Mouse (Mus musculus): Measurements from ENCODE around the gene Isoc2b. TPM values are rescaled to one million over a fixed set of nuclear protein-coding genes. Genes with fewer than 3 reads are reported as not detected.
"Not testable (repeated sequence)": the region's sequence is repeated elsewhere in the genome, so short reads cannot be mapped to it uniquely, and the experiment has no call there.

Isoc2b gene
- polyA plus RNA-seq, 1 experiment from 2014 or later, result 4.8 TPM

DNA sequence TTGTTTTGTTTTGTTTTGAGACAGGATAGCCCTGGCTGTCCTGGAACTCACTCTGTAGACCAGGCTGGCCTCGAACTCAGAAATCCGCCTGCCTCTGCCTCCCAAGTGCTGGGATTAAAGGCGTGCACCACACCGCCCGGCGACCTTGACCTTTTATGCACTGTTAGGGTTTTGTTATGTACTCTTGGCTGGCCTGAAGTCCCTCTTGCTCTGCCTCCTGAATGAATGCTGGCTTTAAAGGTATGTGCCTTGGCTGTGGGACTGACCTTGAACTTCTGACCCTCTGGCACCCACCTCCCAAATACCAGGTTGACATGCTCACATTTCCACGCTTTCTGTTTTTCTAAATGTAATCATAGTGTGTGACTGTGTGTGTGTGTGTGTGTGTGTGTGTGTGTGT lies 49.1 kb downstream of the Isoc2b start:
- not testable (repeated sequence) for H3K4me2 ChIP-seq; H3K27me3 ChIP-seq; H3K27ac ChIP-seq (replicated peaks); H3K4me3 ChIP-seq; H3K4me1 ChIP-seq (replicated peaks); H3K9me3 ChIP-seq; H3K9ac ChIP-seq; H3K36me3 ChIP-seq; ATAC-seq (ENCODE audit: low read depth)
- WGBS, result 89% methylated on average over 7 of the region's 7 CpGs

DNA sequence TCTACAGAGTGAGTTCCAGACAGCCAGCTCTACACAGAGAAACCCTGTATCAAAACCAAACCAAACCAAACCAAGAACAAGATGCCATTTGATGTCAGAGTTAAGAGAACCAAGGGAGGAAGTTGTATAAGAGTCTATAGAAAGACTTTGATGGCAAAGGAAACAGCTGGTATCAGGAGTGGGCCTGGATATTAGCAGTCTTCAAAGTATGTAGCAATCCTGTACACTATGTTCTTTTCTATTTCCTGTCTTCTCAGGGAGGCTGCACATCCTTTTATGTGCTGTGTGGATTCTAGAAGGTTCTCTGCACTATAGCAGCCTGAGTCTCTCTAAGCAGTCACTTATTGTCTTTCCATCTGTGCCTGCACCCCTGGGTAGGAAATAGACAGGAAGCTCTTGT lies 53.5 kb downstream of the Isoc2b start:
- H3K9me3 ChIP-seq, result no peaks in the 10 kb centered on the region
- no peak for ATAC-seq (ENCODE audit: low read depth)
- H3K4me2 ChIP-seq, result no peak overlapping the region
- H3K36me3 ChIP-seq, result no peaks in the 10 kb centered on the region
- H3K4me3 ChIP-seq, result no peak overlapping the region
- no peak overlapping the region for H3K27ac ChIP-seq (replicated peaks)
- no peak overlapping the region for H3K9ac ChIP-seq
- H3K4me1 ChIP-seq (replicated peaks), result peaks cover 8% of the 10 kb centered on the region
- H3K27me3 ChIP-seq, result no peaks in the 10 kb centered on the region

DNA sequence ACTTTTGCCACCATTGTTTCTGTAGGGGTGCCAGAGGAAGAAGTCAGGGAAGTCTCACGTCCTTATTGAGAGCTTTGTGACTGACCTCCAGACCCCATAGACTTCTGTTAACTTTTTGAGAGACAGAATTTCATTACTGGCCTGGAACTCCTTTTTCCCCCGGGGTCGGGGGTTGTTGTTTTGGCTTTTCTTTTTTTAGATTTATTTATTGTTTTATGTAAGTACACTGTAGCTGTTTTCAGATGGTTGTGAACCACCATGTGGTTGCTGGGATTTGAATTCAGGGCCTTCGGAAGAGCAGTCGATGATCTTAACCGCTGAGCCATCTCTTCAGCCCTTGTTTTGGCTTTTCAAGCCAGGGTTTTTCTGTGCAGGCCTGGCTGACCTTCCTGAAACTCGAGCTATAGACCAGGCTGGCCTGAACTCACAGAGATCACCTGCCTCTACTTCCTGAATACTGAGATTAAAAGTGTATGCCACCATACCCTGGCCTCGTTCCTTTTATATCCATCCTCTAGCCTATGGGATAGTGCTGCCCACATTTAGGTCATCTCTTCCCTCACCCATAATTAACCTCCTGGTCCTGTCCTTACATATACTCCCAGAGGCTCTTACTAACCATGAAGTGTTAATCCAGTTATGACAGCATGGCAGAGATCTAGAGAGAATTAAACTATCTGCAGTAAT lies 56.8 kb downstream of the Isoc2b start:
- no peak for ATAC-seq (ENCODE audit: low read depth)
- Histone ChIP-seq H3K27ac (replicated peaks) (peak overlapping the region; percentile 83), H3K27me3 (no peaks in the 10 kb centered on the region), H3K4me3 (peak overlapping the region; percentile 78), H3K4me1 (replicated peaks) (peaks cover 35% of the 10 kb centered on the region), H3K36me3 (peaks cover 19% of the 10 kb centered on the region), H3K9me3 (no peaks in the 10 kb centered on the region), H3K9ac (peak overlapping the region; percentile 68), H3K4me2 (peak overlapping the region; percentile 74)
- WGBS, result 26% methylated on average over 8 of the region's 8 CpGs

DNA sequence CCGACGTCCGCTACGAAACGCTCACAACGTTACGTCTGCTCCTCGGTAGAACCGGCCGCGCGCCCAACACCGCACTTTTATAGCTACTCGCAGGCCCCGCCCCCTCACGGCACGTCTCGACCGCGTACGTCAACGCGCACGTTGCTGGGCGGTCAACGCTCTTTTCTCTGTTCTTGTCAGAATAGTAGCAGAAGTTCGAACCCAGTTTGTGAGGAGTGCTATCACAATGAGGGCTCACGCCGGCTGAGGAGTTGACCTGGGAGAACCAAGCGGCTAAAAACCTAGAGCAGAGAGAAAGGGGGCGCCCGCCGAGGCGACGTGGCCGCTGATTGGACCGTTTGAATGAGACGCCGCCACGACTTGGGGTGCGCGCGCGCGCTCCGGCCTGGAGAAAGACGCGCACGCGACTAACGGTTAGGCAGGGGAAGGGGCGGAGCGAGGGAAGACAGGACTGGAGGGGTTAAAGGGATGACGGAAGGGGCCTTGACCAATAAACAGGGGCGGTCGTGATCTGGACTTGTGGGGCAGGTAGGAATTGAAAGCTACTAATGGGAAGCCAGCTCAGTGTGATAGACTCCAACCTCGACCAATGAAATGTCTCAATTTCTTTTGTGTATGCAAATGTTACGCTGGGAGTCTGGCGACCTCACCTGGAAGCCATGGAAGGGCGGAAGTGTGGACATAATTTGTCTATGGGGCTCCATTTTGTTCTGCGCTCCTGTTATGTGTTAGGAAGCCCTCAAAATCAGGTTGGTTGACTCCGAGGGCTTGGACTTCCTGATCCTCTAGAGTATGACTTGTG lies 57.6 kb downstream of the Isoc2b start, which contains the start of gene Ube2s:
TSS of gene Ube2s (minus strand) at position 288 of the 802 bp plus-strand sequence.
- H3K27me3 ChIP-seq, result no peaks in the 10 kb centered on the region

DNA sequence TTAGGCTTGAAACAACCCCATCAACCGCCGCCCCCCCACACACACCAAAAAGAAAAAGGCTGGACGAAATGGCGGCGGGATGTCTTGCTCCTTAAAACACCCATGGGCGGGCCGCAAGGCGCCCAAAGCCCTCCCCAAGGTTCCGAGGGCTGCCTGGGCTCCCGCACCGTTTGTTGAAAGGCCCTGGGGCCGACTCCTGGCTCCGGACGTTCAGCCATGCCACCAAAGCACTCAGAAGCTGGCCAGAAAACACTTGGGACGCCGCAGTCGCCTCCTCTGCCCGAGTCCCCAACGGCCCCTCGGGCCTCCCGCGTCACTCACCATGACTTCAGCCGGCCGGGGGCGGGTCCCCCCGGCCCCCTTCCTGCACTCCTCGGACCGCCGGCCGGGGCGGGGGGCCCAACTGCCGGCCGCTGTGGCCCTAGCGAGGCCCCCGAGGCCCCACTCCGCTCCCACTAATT lies 58.2 kb downstream of the Isoc2b start:
- Histone ChIP-seq H3K36me3 (peaks cover 29% of the 10 kb centered on the region), H3K27me3 (no peaks in the 10 kb centered on the region), H3K27ac (replicated peaks) (peak overlapping the region; percentile 97)

More for the DNA sequence above, 57.6 kb downstream of the Isoc2b start, which contains the start of gene Ube2s:
- Histone ChIP-seq H3K36me3 (peaks cover 23% of the 10 kb centered on the region), H3K4me3 (peak within 1 kb of the TSS; percentile 78), H3K4me2 (peak within 1 kb of the TSS; percentile 74), H3K4me1 (replicated peaks) (peaks cover 35% of the 10 kb centered on the region), H3K27ac (replicated peaks) (peak within 1 kb of the TSS; percentile 97), H3K9ac (peak within 1 kb of the TSS; percentile 89), H3K9me3 (no peaks in the 10 kb centered on the region)
- under 1% methylated on average over 62 of the region's 62 CpGs for WGBS
- ATAC-seq (ENCODE audit: low read depth), result peak; percentile 99

DNA sequence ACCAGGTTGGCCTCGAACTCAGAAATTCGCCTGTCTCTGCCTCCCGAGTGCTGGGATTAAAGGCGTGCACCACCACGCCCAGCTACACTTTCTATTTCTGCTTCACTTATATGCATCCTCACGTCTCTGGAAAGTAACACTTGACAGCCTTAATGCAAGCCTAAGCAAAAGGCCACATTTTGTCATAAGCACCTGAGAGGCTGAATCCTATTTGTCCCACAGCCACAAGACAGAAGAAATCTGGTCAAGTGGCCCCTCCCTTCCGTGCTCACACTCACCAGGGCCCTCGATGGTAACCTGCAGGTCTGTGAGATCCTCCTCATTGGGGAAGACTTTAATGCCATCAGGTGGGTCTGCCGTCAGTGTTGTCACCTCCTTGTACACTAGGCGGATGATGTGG lies 58.9 kb downstream of the Isoc2b start:
- Histone ChIP-seq H3K4me1 (replicated peaks) (peaks cover 35% of the 10 kb centered on the region), H3K9ac (peak overlapping the region; percentile 89), H3K36me3 (peaks cover 37% of the 10 kb centered on the region), H3K4me3 (peak overlapping the region; percentile 78), H3K4me2 (peak overlapping the region; percentile 74)
- not testable (repeated sequence) for H3K27me3 ChIP-seq; ATAC-seq (ENCODE audit: low read depth); H3K9me3 ChIP-seq; H3K27ac ChIP-seq (replicated peaks)
- WGBS, result 44% methylated on average over 10 of the region's 10 CpGs

More for the DNA sequence above, 58.2 kb downstream of the Isoc2b start:
- H3K4me2 ChIP-seq, result peak overlapping the region; percentile 74
- H3K9ac ChIP-seq, result peak overlapping the region; percentile 89
- no peak; the same call in 1 of the 2 replicates for ATAC-seq (ENCODE audit: low read depth)
- peaks cover 35% of the 10 kb centered on the region for H3K4me1 ChIP-seq (replicated peaks)
- 4% methylated on average over 30 of the region's 36 CpGs for WGBS
- no peaks in the 10 kb centered on the region for H3K9me3 ChIP-seq
- peak overlapping the region; percentile 78 for H3K4me3 ChIP-seq

DNA sequence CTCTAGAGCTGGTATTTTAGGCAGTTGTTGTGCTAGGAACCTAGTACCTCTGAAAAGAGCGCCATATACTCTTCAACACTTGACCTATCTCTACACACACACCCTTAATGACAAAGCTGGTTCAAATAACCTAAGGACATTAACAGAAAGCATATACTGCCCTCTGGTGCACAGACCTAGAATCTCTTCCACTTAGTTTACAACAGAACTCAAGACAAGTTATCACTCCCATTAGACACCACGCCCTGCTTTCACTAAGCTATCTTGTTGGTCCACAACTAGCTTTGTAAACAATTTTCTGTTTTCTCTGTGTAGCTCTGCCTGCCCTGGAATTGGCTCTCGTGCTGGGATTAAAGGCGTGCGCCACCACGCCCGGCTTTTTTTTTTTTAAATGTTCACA lies 63.3 kb downstream of the Isoc2b start:
- no peak overlapping the region for H3K4me3 ChIP-seq
- no peak overlapping the region for H3K9ac ChIP-seq
- 91% methylated on average over 7 of the region's 7 CpGs for WGBS
- H3K4me1 ChIP-seq (replicated peaks), result peaks cover 27% of the 10 kb centered on the region
- H3K4me2 ChIP-seq, result no peak overlapping the region
- H3K9me3 ChIP-seq, result no peaks in the 10 kb centered on the region
- H3K27ac ChIP-seq (replicated peaks), result no peak overlapping the region
- peaks cover 54% of the 10 kb centered on the region for H3K36me3 ChIP-seq
- no peaks in the 10 kb centered on the region for H3K27me3 ChIP-seq
- ATAC-seq (ENCODE audit: low read depth), result no peak

DNA sequence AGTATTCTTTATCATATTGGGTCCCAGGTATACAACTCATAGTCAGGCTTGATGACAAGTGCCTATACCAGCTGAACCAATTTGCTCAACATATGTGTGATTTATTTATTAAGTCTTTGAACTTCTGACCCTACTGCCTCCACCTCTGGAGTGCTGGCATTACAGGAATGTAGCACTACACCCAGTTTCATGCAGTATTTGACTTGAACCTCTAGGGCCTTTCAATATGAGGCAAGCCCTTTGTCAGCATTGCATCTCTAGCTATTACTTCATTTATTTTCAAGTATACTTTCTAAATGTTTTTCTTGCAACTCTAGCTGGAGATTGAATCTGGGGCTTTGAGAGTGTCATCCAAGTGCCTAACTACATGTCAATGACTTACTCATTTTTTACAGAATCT lies 67.8 kb downstream of the Isoc2b start:
- H3K9me3 ChIP-seq, result no peaks in the 10 kb centered on the region
- H3K27me3 ChIP-seq, result no peaks in the 10 kb centered on the region
- no peak overlapping the region for H3K27ac ChIP-seq (replicated peaks)
- no peak overlapping the region for H3K4me2 ChIP-seq
- H3K36me3 ChIP-seq, result peaks cover 41% of the 10 kb centered on the region
- H3K9ac ChIP-seq, result no peak overlapping the region
- H3K4me1 ChIP-seq (replicated peaks), result no peaks in the 10 kb centered on the region
- no peak for ATAC-seq (ENCODE audit: low read depth)
- H3K4me3 ChIP-seq, result no peak overlapping the region

DNA sequence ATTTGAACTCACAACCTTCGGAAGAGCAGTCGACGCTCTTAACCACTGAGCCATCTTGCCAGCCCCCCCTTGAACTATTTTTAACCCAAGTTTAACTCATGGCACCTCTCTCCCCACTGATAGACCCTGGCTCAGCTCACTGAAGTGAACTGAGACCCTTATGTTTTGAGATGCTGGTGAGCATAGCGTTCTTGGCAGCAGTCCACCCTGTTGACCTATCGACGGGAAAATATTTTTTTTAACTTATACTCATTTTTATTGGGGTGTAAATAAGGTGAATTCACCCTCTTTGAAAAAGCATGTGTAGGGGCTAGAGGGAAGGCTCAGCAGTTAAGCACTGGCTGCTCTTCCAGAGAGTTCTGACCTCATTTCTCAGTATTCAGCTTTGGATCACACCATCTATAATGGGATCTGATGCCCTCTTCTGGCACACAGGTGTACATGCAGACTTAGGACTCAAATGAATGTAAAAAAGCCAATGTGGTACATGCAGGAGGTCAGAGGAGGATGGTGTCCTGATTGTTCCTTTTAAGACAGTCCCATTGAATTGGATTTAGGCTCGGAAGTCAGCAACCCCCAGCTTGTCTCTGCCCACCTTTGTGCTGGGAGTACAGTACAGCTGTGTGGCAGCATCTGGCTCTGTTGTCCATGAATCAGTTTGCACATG lies 74.2 kb downstream of the Isoc2b start:
- peaks cover 50% of the 10 kb centered on the region for H3K36me3 ChIP-seq
- WGBS, result 76% methylated on average over 7 of the region's 7 CpGs
- H3K4me2 ChIP-seq, result no peak overlapping the region
- 0 out of 2 replicates have a peak, but pooled peaks cover under 1% of the 10 kb centered on the region for H3K27me3 ChIP-seq
- H3K4me3 ChIP-seq, result no peak overlapping the region
- H3K27ac ChIP-seq (replicated peaks), result no peak overlapping the region
- no peaks in the 10 kb centered on the region for H3K9me3 ChIP-seq
- peaks cover 19% of the 10 kb centered on the region for H3K4me1 ChIP-seq (replicated peaks)
- H3K9ac ChIP-seq, result no peak overlapping the region
- ATAC-seq (ENCODE audit: low read depth), result no peak

Other genes with a start within 250 kb of the Isoc2b start
- 2.4 and 3.5 TPM in 2 replicates for gene Tmem86b, start 238.8 kb downstream of the Isoc2b start, polyA plus RNA-seq (2015; fragmentation: Nextera tagmentation; extraction: Ambion mirVana)
- gene Ppp6r1, start 211.2 kb downstream of the Isoc2b start, polyA plus RNA-seq (2015; fragmentation: Nextera tagmentation; extraction: Ambion mirVana), result 10.3 TPM in 2 replicates
- 121 and 136 TPM in 2 replicates for gene Hspbp1, start 185.2 kb downstream of the Isoc2b start, polyA plus RNA-seq (2015; fragmentation: Nextera tagmentation; extraction: Ambion mirVana)
- gene Brsk1, start 179.7 kb downstream of the Isoc2b start, polyA plus RNA-seq (2015; fragmentation: Nextera tagmentation; extraction: Ambion mirVana), result 5.9 and 6.2 TPM in 2 replicates
- 0.32 TPM in 1 of 2 replicates, not detected in the other for gene Tmem150b, start 145.0 kb downstream of the Isoc2b start, polyA plus RNA-seq (2015; fragmentation: Nextera tagmentation; extraction: Ambion mirVana)
- gene Kmt5c, start 130.1 kb downstream of the Isoc2b start, polyA plus RNA-seq (2015; fragmentation: Nextera tagmentation; extraction: Ambion mirVana), result 84.0 and 84.7 TPM in 2 replicates
- gene Cox6b2, start 117.2 kb downstream of the Isoc2b start, polyA plus RNA-seq (2015; fragmentation: Nextera tagmentation; extraction: Ambion mirVana), result 18.9 and 19.0 TPM in 2 replicates
- gene Fam71e2, start 99.0 kb downstream of the Isoc2b start, polyA plus RNA-seq (2015; fragmentation: Nextera tagmentation; extraction: Ambion mirVana), result not detected in 2 replicates
- 0.46 and 0.91 TPM in 2 replicates for gene Il11, start 87.4 kb downstream of the Isoc2b start, polyA plus RNA-seq (2015; fragmentation: Nextera tagmentation; extraction: Ambion mirVana)
- gene Tmem190, start 87.3 kb downstream of the Isoc2b start, polyA plus RNA-seq (2015; fragmentation: Nextera tagmentation; extraction: Ambion mirVana), result not detected in 2 replicates
- gene Tmem238, start 80.6 kb downstream of the Isoc2b start, polyA plus RNA-seq (2015; fragmentation: Nextera tagmentation; extraction: Ambion mirVana), result 2.9 and 3.8 TPM in 2 replicates
- gene Rpl28, start 77.4 kb downstream of the Isoc2b start, polyA plus RNA-seq (2015; fragmentation: Nextera tagmentation; extraction: Ambion mirVana), result 194 and 230 TPM in 2 replicates
- 266 and 276 TPM in 2 replicates for gene Ube2s, start 57.7 kb downstream of the Isoc2b start, polyA plus RNA-seq (2015; fragmentation: Nextera tagmentation; extraction: Ambion mirVana)
- gene Shisa7, start 25.6 kb downstream of the Isoc2b start, polyA plus RNA-seq (2015; fragmentation: Nextera tagmentation; extraction: Ambion mirVana), result 8.7 and 9.7 TPM in 2 replicates
- gene Isoc2a, start 6.9 kb upstream of the Isoc2b start, polyA plus RNA-seq (2015; fragmentation: Nextera tagmentation; extraction: Ambion mirVana), result 0.51 and 0.91 TPM in 2 replicates
- 0.35 and 0.47 TPM in 2 replicates for gene Gm36210, start 36.3 kb upstream of the Isoc2b start, polyA plus RNA-seq (2015; fragmentation: Nextera tagmentation; extraction: Ambion mirVana)
- gene Zfp628, start 45.0 kb upstream of the Isoc2b start, polyA plus RNA-seq (2015; fragmentation: Nextera tagmentation; extraction: Ambion mirVana), result 4.6 and 4.8 TPM in 2 replicates
- gene Nat14, start 51.8 kb upstream of the Isoc2b start, polyA plus RNA-seq (2015; fragmentation: Nextera tagmentation; extraction: Ambion mirVana), result 21.5 and 23.2 TPM in 2 replicates
- gene Ssc5d, start 55.5 kb upstream of the Isoc2b start, polyA plus RNA-seq (2015; fragmentation: Nextera tagmentation; extraction: Ambion mirVana), result 2.4 and 2.7 TPM in 2 replicates
- not detected in 2 replicates for gene Sbk2, start 94.1 kb upstream of the Isoc2b start, polyA plus RNA-seq (2015; fragmentation: Nextera tagmentation; extraction: Ambion mirVana)
- 0.14 and 0.18 TPM in 2 replicates for gene Sbk3, start 100.9 kb upstream of the Isoc2b start, polyA plus RNA-seq (2015; fragmentation: Nextera tagmentation; extraction: Ambion mirVana)
- gene Zfp579, start 125.9 kb upstream of the Isoc2b start, polyA plus RNA-seq (2015; fragmentation: Nextera tagmentation; extraction: Ambion mirVana), result 59.8 and 63.2 TPM in 2 replicates
- gene Zfp524, start 144.2 kb upstream of the Isoc2b start, polyA plus RNA-seq (2015; fragmentation: Nextera tagmentation; extraction: Ambion mirVana), result 8.4 and 9.1 TPM in 2 replicates
- 43.0 and 43.7 TPM in 2 replicates for gene Fiz1, start 144.4 kb upstream of the Isoc2b start, polyA plus RNA-seq (2015; fragmentation: Nextera tagmentation; extraction: Ambion mirVana)
- 0.61 TPM in 1 of 2 replicates, not detected in the other for gene Gm44973, start 145.2 kb upstream of the Isoc2b start, polyA plus RNA-seq (2015; fragmentation: Nextera tagmentation; extraction: Ambion mirVana)
- gene Zfp865, start 150.1 kb upstream of the Isoc2b start, polyA plus RNA-seq (2015; fragmentation: Nextera tagmentation; extraction: Ambion mirVana), result 6.2 and 6.3 TPM in 2 replicates
- 40.0 and 43.3 TPM in 2 replicates for gene Ccdc106, start 150.3 kb upstream of the Isoc2b start, polyA plus RNA-seq (2015; fragmentation: Nextera tagmentation; extraction: Ambion mirVana)
- not detected in 2 replicates for gene 4632433K11Rik, start 163.9 kb upstream of the Isoc2b start, polyA plus RNA-seq (2015; fragmentation: Nextera tagmentation; extraction: Ambion mirVana)
- 8.3 and 9.1 TPM in 2 replicates for gene Zfp784, start 168.2 kb upstream of the Isoc2b start, polyA plus RNA-seq (2015; fragmentation: Nextera tagmentation; extraction: Ambion mirVana)
- gene Zfp580, start 181.3 kb upstream of the Isoc2b start, polyA plus RNA-seq (2015; fragmentation: Nextera tagmentation; extraction: Ambion mirVana), result 69.9 and 81.4 TPM in 2 replicates
- 105 and 112 TPM in 2 replicates for gene U2af2, start 191.9 kb upstream of the Isoc2b start, polyA plus RNA-seq (2015; fragmentation: Nextera tagmentation; extraction: Ambion mirVana)
- gene Epn1, start 210.0 kb upstream of the Isoc2b start, polyA plus RNA-seq (2015; fragmentation: Nextera tagmentation; extraction: Ambion mirVana), result 76.4 and 89.3 TPM in 2 replicates
- gene Rfpl4, start 246.7 kb upstream of the Isoc2b start, polyA plus RNA-seq (2015; fragmentation: Nextera tagmentation; extraction: Ambion mirVana), result not detected in 2 replicates